Mouse (Mus musculus): ENCODE results near the gene Ipp. TPM values are rescaled to one million over a fixed set of nuclear protein-coding genes. Genes with fewer than 3 reads are reported as not detected.

Gene Ipp
- polyA plus RNA-seq, 1 experiment from 2014 or later = 14.0 TPM

DNA sequence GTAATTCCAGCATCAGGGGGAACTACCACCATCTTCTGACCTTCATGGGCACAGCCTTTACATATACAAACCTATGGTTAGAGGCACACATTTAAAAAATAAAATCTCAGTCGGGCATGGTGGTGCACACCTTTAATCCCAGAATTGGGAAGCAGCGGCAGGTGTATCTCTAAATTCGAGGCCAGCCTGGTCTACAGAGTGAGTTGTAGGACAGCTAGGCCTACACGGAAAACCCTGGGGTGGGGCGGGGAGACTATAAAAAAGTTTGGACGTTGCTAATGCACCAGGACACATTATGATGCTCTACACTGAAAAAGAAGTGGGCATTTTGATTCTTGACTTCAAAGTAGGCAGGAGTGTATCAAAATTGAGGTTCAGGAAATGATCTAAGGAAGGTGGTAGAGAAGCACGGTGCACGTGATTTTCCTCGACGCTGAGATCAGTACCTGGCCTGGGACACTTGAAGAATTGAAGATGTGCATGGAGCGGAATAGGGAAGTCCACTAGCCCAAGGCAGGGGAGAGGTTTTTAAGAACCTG, 394 bp upstream of the Ipp start:
- Histone ChIP-seq H3K27ac (peak overlapping the region; percentile 94; the same call in 1 of the 2 replicates), H3K9me3 (no peaks in the 10 kb centered on the region), H3K9ac (no peak overlapping the region; the same call in 1 of the 2 replicates), H3K4me1 (peaks cover 6% of the 10 kb centered on the region; the same call in 1 of the 2 replicates), H3K36me3 (no peaks in the 10 kb centered on the region), H3K4me2 (peak overlapping the region; percentile 63), H3K27me3 (replicated peaks) (no peaks in the 10 kb centered on the region), H3K4me3 (replicated peaks) (peak overlapping the region; percentile 66)
- 26% methylated on average over 11 of the region's 11 CpGs for WGBS
- no peak for ATAC-seq (ENCODE audit: insufficient read depth, low FRiP score, low read depth)

DNA sequence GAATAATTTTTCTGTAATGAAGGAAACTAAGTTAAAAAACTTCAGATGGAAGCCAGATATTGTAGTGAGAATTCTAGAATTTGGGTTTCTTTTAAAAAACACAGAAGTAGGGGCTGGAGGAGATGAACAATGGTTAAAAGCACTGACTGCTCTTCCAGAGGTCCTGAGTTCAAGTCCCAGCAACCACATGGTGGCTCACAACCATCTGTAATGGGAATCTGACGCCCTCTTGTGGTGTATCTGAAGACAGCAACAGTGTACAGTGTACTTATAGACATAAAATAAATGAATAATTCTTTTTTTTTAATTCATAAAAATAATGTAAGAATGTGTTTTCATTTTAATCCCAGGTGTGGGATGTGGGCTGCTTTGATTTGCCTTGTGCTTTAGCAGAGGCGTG, 23.8 kb downstream of the Ipp start:
- Histone ChIP-seq H3K4me2 (no peak overlapping the region), H3K36me3 (0 out of 2 replicates have a peak, but pooled peaks cover 5% of the 10 kb centered on the region), H3K4me3 (replicated peaks) (no peak overlapping the region), H3K4me1 (no peaks in the 10 kb centered on the region), H3K9ac (no peak overlapping the region), H3K9me3 (no peaks in the 10 kb centered on the region), H3K27ac (no peak overlapping the region), H3K27me3 (replicated peaks) (no peaks in the 10 kb centered on the region)
- no peak for ATAC-seq (ENCODE audit: insufficient read depth, low FRiP score, low read depth)
- 61% methylated on average over 2 of the region's 2 CpGs for WGBS

DNA sequence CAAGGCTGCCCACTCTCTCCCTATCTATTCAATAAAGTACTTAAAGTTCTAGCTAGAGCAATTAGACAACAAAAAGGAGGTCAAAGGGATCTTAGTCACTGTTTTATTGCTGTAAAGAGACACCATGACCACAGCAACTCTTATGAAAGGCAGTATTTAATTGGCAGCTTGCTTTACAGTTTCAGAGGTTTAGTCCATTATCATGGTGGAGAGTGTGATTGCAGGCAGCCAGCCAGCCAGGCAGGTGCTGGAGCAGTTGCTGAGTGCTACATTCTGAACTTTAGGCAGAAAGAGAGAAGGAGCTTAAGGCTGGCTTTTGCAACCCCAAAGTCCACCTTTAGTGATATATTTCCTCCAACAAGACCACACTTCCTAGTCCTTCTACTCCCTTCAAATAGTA, 29.0 kb downstream of the Ipp start:
- Histone ChIP-seq H3K4me3 (replicated peaks) (no peak overlapping the region), H3K9ac (no peak overlapping the region), H3K27me3 (replicated peaks) (no peaks in the 10 kb centered on the region), H3K4me2 (no peak overlapping the region), H3K36me3 (no peaks in the 10 kb centered on the region), H3K27ac (no peak overlapping the region), H3K9me3 (no peaks in the 10 kb centered on the region), H3K4me1 (no peaks in the 10 kb centered on the region)
- ATAC-seq (ENCODE audit: insufficient read depth, low FRiP score, low read depth) = no peak

DNA sequence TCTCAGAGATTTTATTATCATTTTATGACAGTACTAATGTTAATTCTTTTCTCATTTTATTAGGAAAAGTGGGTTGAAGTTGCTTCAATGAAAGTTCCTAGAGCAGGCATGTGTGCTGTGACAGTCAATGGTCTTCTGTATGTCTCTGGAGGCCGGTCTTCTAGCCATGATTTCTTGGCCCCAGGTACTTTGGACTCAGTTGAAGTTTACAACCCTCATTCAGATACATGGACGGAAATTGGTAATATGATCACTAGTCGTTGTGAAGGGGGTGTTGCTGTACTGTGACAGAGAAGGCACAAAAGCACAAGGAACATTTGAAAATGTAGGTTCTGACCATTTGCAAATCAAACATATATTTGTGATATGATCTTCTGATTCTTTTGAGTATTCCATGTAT, 30.4 kb downstream of the Ipp start:
- Histone ChIP-seq H3K36me3 (no peaks in the 10 kb centered on the region), H3K4me1 (no peaks in the 10 kb centered on the region), H3K27me3 (replicated peaks) (no peaks in the 10 kb centered on the region), H3K27ac (no peak overlapping the region), H3K4me3 (replicated peaks) (no peak overlapping the region), H3K9ac (no peak overlapping the region), H3K4me2 (no peak overlapping the region), H3K9me3 (no peaks in the 10 kb centered on the region)
- WGBS = 88% methylated on average over 3 of the region's 3 CpGs
- no peak for ATAC-seq (ENCODE audit: insufficient read depth, low FRiP score, low read depth)

DNA sequence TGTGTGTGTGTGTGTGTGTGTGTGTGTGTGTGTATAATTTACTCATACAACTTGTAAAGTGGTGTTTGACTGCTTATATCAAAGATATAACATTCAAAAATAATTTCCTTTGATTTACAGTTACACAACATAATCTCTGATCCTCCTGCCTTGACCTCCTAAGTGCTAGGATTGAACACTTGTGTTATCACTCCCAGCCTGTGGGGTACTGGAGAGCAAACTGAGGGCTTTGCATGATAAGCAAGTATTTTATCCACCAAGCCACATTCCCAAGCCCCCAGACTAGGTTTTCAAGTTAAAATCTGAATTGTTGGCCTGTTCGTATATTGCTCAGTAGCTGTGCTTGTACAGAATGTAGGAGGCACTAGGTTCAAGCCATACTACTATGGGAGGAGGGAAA, 43.1 kb downstream of the Ipp start:
- Histone ChIP-seq H3K4me2 (no peak overlapping the region), H3K4me1 (no peaks in the 10 kb centered on the region), H3K36me3 (0 out of 2 replicates have a peak, but pooled peaks cover 5% of the 10 kb centered on the region), H3K27me3 (replicated peaks) (no peaks in the 10 kb centered on the region), H3K27ac (no peak overlapping the region), H3K4me3 (replicated peaks) (no peak overlapping the region), H3K9me3 (no peaks in the 10 kb centered on the region), H3K9ac (no peak overlapping the region)
- WGBS = 100% methylated on average over 1 of the region's 1 CpGs
- ATAC-seq (ENCODE audit: insufficient read depth, low FRiP score, low read depth) = no peak

DNA sequence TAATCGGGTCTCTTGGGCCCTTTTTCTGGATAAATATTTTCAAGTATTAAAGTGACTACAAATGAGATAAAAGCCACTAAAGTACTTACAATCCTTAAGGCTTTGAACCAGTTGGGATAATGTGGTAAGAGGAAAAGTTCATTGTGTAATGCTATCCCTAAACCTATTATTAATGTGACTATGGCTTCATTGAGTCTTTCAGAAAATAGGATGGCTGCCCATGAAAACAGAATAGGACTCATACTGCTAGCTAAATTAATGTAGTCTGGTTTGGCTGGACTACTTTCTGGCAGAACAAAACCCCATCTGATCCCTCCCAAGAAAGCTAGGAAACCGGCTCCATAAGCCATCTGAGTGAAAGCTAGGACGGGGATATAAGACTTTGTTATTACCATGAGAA, 45.7 kb downstream of the Ipp start:
- Histone ChIP-seq H3K4me2 (no peak overlapping the region), H3K27me3 (replicated peaks) (no peaks in the 10 kb centered on the region), H3K4me1 (no peaks in the 10 kb centered on the region), H3K27ac (no peak overlapping the region), H3K4me3 (replicated peaks) (no peak overlapping the region), H3K36me3 (0 out of 2 replicates have a peak, but pooled peaks cover 5% of the 10 kb centered on the region), H3K9me3 (no peaks in the 10 kb centered on the region), H3K9ac (no peak overlapping the region)
- ATAC-seq (ENCODE audit: insufficient read depth, low FRiP score, low read depth) = no peak
- WGBS = 76% methylated on average over 3 of the region's 3 CpGs

DNA sequence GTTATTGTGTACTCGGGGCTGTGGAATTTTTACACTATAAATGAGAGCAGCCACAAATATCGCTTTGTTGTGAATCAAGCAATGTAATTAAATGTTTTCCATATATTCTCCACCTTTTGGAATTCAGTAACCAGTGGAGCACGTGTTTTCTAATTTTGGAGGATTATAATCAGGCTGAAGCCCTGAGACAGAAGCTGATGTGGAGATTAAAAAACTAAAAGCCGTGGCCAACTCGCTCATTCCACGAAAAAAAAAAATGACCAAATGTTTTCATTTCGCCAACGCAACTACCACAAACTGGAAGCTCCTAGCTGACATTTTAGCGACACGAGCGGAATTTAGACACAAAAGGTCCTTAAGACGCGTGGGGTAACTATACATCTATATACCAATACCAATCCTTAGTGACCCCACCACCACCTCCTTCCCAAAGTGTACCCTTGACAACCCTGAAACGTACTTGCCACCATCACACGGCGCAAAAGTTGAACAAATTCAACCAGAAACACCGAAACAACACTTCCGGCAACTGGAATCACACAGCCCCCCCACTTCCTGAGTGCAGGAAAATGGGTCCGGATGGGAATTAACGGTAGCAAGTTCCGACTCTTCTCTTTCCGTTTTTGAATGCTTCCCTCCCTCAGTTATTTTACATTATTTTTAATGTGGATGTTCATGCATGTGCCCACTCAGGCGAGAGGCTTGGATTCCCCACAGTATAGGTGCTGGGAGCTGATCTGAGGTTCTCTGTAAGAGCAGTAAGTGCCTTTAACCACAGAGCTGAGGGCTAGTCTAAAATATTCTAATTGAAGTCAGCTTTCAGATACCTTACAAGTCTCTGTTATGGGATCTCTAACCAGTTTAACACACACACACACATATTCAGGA, 48.3 kb downstream of the Ipp start, which contains the start of gene Tmem69:
Gene Tmem69, minus strand, starts transcription at position 524 of the 888 bp plus-strand sequence.
- Histone ChIP-seq H3K9ac (peak within 1 kb of the TSS; percentile 50), H3K4me1 (no peaks in the 10 kb centered on the region), H3K9me3 (no peaks in the 10 kb centered on the region), H3K27ac (peak within 1 kb of the TSS; percentile 98), H3K36me3 (0 out of 2 replicates have a peak, but pooled peaks cover 5% of the 10 kb centered on the region), H3K27me3 (replicated peaks) (no peaks in the 10 kb centered on the region), H3K4me2 (peak within 1 kb of the TSS; percentile 61), H3K4me3 (replicated peaks) (peak within 1 kb of the TSS; percentile 85)
- no peak for ATAC-seq (ENCODE audit: insufficient read depth, low FRiP score, low read depth)
- WGBS = 2% methylated on average over 23 of the region's 23 CpGs

DNA sequence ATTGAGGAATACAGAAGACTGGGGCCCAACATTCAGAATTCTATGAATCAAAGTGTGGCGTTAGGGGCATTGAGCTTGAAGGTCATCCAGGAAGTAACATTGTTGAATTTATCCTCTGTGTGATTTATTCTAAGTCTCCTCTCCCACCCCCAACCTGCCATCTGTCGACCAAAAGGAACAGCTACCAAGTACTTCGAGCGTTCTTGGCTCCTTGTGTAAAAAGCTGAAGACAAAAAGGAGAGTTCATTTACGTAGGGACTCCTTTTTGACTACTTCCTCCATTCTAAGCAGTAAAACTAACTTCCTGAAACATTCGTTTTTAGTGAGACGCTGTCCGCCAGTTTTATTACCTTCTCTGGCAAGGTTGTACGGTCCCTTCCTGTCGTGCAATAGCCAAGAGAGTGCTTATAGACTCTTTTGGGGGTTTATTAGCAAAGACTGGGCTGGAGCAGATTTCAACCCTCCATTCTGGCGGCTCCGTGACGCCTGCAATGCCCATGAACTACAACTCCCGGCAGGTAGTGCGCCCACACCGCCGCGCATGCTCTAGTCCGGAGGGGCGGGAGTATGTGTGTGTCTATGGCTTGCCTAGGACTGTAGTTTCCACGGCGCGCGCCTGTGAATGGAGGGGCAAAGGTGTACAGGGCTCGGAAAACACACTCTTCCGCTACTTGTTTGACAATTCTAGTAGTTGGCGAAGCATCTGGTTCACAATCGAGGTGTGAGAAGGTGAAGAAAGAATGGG, 49.4 kb downstream of the Ipp start:
- Histone ChIP-seq H3K9ac (peak overlapping the region; percentile 50; the same call in 1 of the 2 replicates), H3K27me3 (replicated peaks) (no peaks in the 10 kb centered on the region), H3K27ac (peak overlapping the region; percentile 98), H3K36me3 (0 out of 2 replicates have a peak, but pooled peaks cover 3% of the 10 kb centered on the region), H3K4me3 (replicated peaks) (peak overlapping the region; percentile 85), H3K4me1 (no peaks in the 10 kb centered on the region), H3K4me2 (peak overlapping the region; percentile 61), H3K9me3 (no peaks in the 10 kb centered on the region)
- 0% methylated on average over 28 of the region's 28 CpGs for WGBS
- peak; percentile 95 for ATAC-seq (ENCODE audit: insufficient read depth, low FRiP score, low read depth)

DNA sequence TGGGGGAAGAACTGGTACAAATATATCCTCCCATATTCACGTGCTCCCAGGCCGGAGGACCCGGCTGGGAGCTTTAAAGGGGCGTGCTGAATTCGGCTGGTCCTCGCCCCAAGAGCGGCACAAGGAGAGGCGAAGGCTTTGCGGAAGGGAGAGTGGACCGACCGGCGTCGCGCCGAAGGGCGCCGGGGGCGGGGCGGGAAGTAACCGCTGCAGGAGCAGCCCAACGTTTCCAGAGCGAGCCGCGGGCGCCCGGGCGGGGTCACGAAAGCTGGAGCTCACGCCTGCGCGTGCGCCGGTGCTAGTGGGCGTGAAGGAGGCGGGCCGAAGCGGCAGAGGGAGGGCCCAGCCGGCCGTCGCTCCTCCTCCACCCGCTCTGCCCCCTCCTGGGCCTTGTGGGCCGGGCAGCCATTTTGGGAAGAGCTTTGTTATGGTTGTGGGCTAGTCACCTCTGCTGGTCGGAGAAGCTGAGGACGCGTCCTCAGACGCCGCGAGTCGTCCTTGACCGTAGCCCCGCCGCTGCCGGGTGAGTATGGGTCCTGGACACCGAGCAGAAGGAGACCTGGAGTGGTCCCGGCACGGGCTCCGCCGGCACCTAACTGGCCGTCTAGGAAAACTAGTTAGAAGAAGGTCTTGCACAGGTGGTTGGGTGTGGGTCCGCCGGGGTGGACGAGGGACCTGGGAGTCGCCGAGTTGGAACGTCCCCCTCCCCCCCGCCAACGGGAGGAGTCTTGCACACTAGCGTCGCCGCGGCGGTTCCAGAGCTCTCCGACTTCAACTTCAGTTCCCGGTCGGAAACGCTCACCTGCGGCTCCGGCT, 50.2 kb downstream of the Ipp start, which contains the start of gene Gpbp1l1:
Gene Gpbp1l1, plus strand, starts transcription at position 353 of the 816 bp plus-strand sequence.
- WGBS = under 1% methylated on average over 78 of the region's 78 CpGs
- H3K36me3 ChIP-seq = 0 out of 2 replicates have a peak, but pooled peaks cover 2% of the 10 kb centered on the region
- H3K9me3 ChIP-seq = no peaks in the 10 kb centered on the region
- no peaks in the 10 kb centered on the region for H3K4me1 ChIP-seq
- peak within 1 kb of the TSS; percentile 65 for H3K9ac ChIP-seq
- peak within 1 kb of the TSS; percentile 61 for H3K4me2 ChIP-seq
- peak within 1 kb of the TSS; percentile 85 for H3K4me3 ChIP-seq (replicated peaks)
- H3K27me3 ChIP-seq (replicated peaks) = no peaks in the 10 kb centered on the region
- peak; percentile 96 for ATAC-seq (ENCODE audit: insufficient read depth, low FRiP score, low read depth)
- H3K27ac ChIP-seq = peak within 1 kb of the TSS; percentile 98

DNA sequence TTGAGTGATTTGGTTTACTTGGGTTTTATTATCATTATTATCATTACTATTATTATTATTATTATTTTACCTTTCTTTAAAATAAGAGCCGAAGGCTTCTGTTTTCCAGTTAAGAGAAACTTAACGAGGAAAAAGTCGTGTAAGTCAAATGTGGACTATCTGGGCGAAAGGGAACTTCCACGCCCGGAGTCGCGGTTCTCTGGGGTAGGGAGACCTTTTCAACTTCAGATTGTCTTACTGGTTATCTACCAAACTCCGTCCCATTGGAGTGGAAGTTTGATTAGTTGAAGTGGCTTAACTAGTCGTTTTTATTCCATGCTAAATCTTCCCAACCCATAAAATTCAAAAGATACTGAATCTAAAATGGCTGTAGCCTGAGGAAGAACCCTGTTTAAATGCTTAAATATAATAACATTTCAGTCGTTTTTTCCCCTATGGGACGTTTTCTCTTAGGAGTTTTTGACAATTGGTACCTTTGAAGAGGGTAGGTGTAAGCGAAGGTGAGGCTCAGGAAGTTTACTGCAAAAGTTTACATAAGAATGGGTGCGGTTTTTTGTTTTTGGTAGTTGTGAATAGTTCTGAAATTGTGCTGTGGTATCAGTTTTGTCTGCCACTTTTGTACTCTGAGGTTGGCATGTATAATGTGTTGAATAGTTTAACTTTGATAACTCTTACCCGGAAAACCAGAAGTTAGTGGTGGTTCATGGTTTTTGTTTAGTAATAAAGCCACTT, 51.0 kb downstream of the Ipp start:
- Histone ChIP-seq H3K27me3 (replicated peaks) (no peaks in the 10 kb centered on the region), H3K9ac (peak overlapping the region; percentile 65), H3K4me3 (replicated peaks) (peak overlapping the region; percentile 85), H3K4me2 (peak overlapping the region; percentile 61), H3K27ac (peak overlapping the region; percentile 98), H3K4me1 (no peaks in the 10 kb centered on the region), H3K9me3 (no peaks in the 10 kb centered on the region), H3K36me3 (no peaks in the 10 kb centered on the region)
- ATAC-seq (ENCODE audit: insufficient read depth, low FRiP score, low read depth) = no peak
- 3% methylated on average over 15 of the region's 15 CpGs for WGBS
